Mouse (Mus musculus) heart, postnatal 14 days (tissue): ENCODE measurements around the gene Gde1. TPM values are rescaled to one million over a fixed set of nuclear protein-coding genes. Genes with fewer than 3 reads are reported as not detected.

Experiments
- DNase-seq, 2 experiments: peaks; one replicate each; pipeline ENCODE4 v3.0.0; 2021 to 2022
- intact Hi-C: fragments of 180-260 bp; cut with DNase I; formaldehyde crosslinking; loops from one replicate; pipeline ENCODE4 v1.15.1; 2025
- total RNA-seq, 2 experiments: library from RNA; stranded (reverse); gene quantifications; 2 replicates each; pipeline ENCODE4 v1.2.3; 2021

Gde1 gene
- total RNA-seq, 2 experiments from 2014 or later: 25.9 to 28.2 TPM

DNA sequence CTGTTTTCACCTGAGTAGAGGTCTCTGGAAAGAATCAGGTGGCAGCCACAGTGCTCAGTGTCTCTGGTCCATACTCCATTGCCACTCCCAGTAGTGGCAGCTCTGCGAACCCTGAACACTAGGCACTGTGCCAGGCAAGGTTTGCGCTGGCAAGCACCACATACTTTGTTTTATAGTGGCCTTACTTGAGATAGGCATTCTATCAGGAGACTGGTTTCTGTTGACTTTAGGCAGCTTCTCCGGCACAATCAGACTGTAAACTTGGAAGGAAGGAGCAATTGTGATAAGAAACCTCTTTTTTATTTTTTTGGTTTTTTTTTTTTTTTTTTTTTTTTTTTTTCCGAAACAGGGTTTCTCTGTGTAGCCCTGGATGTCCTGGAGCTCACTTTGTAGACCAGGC is 2.4 kb upstream of the Gde1 start:
- DNase-seq: no peak
- intact Hi-C loops: no loop called here

- no peak for DNase-seq
- intact Hi-C loops: no loop called here
Observed at GRCm38 (mm10) chr7:118707216-118707615, 1.6 kb upstream of the Gde1 start.

GRCm38 (mm10) chr7:118706488-118706887 is 910 bp upstream of the Gde1 start:
- no peak for DNase-seq
- intact Hi-C loops: no loop called here

DNA sequence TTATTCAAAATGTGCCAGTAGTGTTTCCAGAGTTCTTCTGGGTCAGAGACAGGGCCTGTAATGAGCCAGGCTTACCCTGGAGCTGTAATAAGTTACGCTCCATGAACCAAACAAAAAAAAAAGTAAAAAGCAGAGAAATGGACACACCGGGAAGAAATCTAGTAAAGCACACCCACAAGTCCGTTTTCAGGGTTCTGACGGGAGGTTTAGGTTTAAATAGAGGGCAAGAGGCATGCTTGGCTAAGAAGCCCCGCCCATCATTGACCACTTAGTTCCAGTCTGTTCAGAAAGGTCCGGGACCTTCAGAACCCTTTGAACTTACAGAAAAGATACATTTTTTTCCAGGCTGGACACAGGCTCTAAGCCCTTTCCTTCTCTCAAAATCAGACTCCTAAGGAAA is 473 bp upstream of the Gde1 start:
- no peak for DNase-seq
- intact Hi-C loops: no loop called here

DNA sequence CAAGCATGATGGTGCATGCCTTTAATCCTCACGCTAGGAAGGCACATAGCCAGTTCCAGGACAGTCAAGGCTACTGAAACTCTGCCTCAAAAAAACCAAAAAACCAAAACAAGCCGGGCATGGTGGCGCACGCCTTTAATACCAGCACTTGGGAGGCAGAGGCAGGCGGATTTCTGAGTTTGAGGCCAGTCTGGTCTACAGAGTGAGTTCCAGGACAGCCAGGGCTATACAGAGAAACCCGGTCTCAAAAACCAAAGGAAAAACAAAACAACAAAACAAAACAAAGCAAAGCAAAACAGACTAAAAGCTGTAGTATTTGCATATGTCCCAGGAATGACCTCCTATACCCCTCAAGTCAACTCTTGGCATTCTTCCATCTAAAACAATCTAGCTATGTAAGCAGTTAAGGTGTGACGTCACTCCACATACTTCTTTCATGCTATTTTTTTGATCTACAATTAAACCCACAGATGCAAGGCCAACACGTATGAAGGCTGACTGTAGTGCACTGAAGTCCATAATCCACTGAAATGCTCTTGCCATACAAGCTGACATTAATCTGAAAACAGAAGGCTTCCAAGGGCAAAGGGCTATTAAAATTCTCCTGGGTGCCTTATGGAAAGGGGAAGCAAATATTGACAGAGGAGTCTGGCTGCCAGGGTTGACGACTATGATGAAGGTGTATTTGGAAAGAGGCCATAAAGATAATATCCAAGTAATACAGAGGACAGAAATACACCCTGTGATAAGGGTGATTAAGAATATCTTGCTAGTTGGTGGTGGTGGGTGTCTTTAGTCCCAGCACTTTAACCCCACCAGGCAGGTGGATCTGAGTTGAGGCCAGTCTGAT is 1.4 kb downstream of the Gde1 start:
- no peak for DNase-seq
- intact Hi-C loops: no loop called here

GRCm38 (mm10) chr7:118703144-118703561 is 2.4 kb downstream of the Gde1 start:
- no peak for DNase-seq
- intact Hi-C loops: no loop called here

DNA sequence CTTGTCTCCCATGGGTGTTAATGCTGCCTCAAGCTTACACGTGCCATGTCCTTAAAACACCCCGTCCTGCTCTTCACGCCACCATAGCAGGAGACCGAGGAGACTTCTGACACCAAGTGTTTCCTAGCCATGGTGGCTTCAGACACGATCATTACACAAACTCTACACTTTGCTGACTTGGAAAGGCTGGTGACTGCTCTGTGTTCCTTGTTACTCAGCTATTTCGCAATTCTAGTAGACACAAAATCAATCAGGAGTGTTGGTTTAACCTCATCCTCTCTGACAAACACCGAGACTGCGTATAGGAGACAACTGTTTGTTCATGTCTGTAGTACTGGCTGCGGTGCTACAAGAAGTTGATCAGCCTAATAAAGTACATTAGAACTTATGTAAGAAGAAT is 6.7 kb downstream of the Gde1 start:
- no peak for DNase-seq
- intact Hi-C loops: no loop called here

- intact Hi-C loops: no loop called here
- no peak for DNase-seq
Observed at GRCm38 (mm10) chr7:118697168-118697567, 8.4 kb downstream of the Gde1 start.

DNA sequence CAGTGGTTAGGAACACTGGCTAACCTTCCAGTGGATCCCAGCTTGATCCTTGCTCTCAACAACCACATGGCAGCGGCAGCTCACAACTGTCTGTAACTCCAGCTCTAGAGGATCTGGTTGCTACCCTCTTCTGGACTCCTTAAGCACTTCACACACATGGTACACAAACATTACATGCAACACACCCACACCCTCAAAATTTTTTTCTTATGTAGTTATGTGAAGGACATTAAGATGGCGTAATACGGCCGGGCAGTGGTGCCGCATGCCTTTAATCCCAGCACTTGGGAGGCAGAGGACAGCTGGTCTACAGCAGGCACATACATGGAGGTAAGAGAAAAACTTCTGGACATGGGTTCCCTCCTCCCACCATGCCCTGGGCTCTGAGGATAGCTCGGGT is 9.4 kb downstream of the Gde1 start:
- intact Hi-C loops: no loop called here

DNA sequence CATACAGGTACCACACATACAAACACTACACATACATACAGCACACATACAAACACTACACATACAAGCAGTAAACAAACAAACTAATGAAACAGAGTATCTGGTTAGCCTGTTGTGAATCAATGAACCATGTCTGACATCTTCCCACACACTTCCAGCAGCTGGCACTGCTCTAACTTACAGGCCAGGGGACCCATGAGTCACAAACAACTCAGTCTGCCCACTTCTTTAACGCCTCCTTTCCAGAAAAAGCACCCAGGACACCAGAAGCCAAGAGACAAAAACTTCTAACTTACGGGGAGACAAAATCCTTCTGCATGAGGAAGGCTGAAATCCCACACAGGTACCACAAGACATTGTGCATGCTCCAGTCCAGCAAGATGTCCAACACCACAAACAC is 14.3 kb downstream of the Gde1 start:
- intact Hi-C loops: no loop called here
- DNase-seq: no peak

More for the DNA sequence above, 9.4 kb downstream of the Gde1 start:
- no peak for DNase-seq

DNA sequence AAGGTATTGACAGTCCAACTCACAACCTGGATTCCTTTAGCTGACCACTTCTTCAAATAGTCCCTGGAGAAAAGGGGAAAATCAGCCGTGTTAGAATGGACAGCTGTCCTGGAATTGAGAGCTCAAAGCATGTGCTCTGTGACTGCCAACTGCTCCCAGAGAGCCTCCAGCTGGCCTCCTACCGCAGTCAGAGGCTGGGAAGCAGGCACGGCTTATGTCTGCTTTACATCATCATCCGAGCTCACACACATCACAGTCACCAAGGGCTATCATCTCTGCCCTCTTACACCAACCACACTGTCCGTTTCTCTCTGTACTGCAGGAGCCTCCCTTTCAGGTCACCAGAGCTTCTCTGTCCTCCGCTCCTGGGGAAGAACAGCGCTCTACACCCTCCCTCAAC is 16.5 kb downstream of the Gde1 start:
- no peak for DNase-seq
- intact Hi-C loops: loop anchor here (5.0 kb wide), 2 partner anchors 242 to 382 kb away; partner anchors contain the start of gene Syt17

DNA sequence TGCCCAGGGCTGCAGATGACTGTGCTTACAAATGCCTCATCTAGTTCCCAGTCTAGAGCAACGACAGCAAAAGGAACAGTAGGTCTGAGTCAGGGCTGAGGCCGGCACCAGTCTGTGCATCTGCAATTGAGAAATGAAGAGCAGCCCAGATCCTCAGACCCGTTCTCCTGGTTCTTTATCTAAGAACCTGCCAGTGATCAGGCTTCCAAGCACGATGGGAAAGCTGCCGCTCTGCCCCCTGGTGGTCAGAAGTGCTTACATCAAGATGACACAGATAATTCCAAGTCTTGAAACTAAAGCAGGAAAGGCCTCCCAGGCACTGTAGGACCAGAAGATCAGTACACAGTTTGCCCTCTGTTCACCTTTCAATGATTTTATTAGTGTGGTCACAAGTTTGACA is 17.4 kb downstream of the Gde1 start:
- DNase-seq: peak; percentile 68 to 81
- intact Hi-C loops: loop anchor here (1.0 to 5.0 kb wide), 3 partner anchors 93 to 381 kb away; partner anchors contain the start of gene Syt17

GRCm38 (mm10) chr7:118676826-118677225 is 28.8 kb downstream of the Gde1 start:
- peak in 1 of 2 experiments; percentile 39 for DNase-seq

DNA sequence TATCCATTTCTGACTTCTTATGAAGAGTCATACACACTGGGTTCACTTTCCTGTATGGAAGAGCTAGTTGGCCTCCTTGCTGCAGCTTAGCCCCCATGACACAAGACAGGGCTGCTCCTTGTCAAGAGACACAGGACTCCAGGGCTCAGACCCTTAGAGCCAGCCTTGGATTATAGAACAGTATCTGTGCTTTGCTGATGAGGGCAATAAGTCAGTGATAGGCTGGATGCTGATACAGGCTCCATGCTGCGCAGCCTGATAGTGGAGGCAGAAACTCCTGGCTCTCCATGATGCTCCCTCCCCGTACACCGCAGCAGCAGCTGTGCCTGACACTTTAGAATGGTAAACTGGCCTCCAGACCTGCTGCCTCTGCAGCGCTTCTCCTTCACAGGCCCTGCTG is 35.4 kb downstream of the Gde1 start:
- intact Hi-C loops: no loop called here
- DNase-seq: no peak

More at GRCm38 (mm10) chr7:118676826-118677225, 28.8 kb downstream of the Gde1 start:
- intact Hi-C loops: no loop called here

DNA sequence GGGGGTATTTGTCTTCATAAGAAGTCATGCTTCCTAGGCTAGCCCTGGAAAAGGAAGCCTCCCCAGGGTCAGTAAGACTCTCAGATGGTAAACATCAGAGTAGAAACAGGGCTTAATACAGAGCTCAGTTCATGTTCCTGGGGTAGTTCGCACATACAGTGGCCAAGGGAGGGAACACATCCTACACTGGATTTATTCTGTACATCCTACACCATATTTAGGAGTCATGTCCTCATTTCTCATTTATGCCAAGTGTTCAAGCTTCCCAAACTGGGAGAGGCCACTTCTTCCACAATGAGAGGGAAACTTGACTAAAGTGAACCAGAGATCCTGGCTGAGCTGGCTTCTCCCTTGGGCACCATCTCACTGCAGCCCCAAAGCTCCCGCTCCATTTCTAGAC is 37.8 kb downstream of the Gde1 start:
- intact Hi-C loops: no loop called here
- DNase-seq: no peak

GRCm38 (mm10) chr7:118656730-118657129 is 48.8 kb downstream of the Gde1 start:
- no peak for DNase-seq
- intact Hi-C loops: no loop called here

DNA sequence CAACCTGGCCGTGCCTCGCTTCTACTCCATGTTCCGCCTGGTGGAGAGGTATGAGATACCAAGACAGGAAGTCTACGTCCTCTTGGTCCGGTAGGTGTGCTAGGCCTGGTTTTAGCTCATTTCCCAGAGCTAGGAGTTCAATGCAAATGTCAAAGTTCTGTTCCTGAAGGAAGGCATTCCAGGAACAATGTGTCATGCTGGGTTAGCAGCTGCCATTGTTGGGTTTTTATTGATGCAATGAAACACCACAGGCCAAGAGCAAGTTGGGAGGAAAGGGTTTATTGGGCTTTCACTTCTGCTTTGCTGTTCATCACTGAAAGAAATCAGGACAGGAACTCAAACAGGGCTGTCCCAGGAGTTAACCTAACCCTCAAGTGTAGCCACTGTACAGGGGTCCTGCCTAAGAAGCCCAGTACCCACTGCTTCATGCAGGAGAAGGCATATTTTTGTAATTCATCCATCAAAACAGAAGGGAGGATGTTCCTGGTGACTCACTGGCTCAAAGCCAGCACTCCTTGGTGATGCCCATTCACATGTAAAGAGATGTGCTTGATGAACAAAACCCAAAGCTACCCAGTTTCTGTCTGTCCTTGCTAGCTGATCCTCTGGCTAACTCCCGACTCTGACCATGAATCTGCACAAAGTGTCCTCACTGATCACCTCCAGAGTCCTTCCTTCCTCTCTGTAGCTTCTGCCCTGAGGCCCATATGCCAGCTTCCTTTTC is 52.8 kb downstream of the Gde1 start:
- no peak for DNase-seq
- intact Hi-C loops: no loop called here

GRCm38 (mm10) chr7:118650891-118651290 is 54.7 kb downstream of the Gde1 start:
- DNase-seq: no peak
- intact Hi-C loops: no loop called here

DNA sequence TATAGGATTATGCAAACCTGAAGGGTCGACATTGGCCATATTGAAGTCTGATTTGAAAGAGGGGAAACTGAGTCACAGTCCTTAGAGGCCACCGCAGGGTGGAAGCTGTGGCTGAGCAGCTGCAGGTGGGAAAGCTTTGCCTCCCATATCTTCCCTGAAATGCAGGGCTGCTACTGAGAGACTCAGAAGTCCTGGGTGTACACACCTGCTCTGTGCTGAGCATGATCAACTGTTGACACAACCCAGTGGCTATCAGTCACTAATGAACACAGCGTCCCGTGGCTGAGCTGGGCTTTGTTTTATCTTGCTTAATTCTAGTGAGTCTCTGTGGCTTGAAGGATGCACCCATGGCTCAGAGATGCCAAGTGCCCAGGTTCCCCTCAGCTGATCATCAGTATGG is 55.5 kb downstream of the Gde1 start:
- intact Hi-C loops: no loop called here
- no peak for DNase-seq

- DNase-seq: peak in 1 of 2 experiments; percentile 10
- intact Hi-C loops: no loop called here
Observed at GRCm38 (mm10) chr7:118649328-118649727, 56.2 kb downstream of the Gde1 start.

- DNase-seq: no peak
- intact Hi-C loops: no loop called here
Observed at GRCm38 (mm10) chr7:118646237-118646636, 59.3 kb downstream of the Gde1 start.
